ENCODE assay signal across 24 mouse cellular contexts in the genomic region with DNA sequence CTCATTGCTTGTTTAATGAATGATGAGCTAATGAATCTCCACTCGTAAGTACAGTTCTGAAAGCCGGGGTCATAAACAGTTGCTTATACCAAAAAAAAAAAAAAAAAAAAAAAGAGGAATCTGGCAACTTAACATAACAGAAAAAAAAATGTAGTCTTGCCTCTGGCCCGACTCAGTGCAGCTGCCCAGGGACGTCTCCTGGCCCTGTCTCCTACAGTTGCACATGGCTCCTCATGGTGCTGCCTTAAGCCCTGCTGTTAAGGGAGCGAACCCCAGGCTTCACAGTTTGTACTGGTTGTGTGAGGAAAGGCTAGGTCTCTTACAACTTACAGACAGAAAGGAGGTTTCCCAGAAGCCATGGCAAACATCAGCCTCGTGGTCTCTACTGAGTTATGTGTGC. TPM values are rescaled to one million over a fixed set of nuclear protein-coding genes. Genes with fewer than 3 reads are reported as not detected.
"Had no signal": no experiment of that assay in that cellular context is flagged by ENCODE, and none has a peak within 500 bp of the region (broad histone marks: within the 10 kb centered on the region; RNA-seq: fewer than 3 reads in every experiment).

No protein-coding gene starts in this region.

- H3K9me3 ChIP-seq: heart, embryonic 15.5 days; intestine, embryonic 15.5 days; liver, embryonic 13.5 days had no signal

- DNase-seq: gastrocnemius, adult 2 months; gastrocnemius, postnatal 10 days; gastrocnemius, postnatal 25 days; heart, adult 2 months; heart, postnatal 14 days; heart, postnatal 36 days; kidney, adult 18-20 months; kidney, adult 8-10 months; kidney, postnatal 10 days; kidney, postnatal 36 days; liver; liver, embryonic 13.5 days had no signal

- H3K27me3 ChIP-seq: heart, embryonic 13.5 days; heart, embryonic 15.5 days; hindbrain, embryonic 12.5 days; intestine, embryonic 15.5 days; limb, embryonic 13.5 days; liver, embryonic 13.5 days had no signal

- H3K9ac ChIP-seq: heart, embryonic 13.5 days; heart, embryonic 15.5 days; hindbrain, embryonic 12.5 days; hindbrain, embryonic 14.5 days; intestine, embryonic 15.5 days; limb, embryonic 13.5 days; liver, embryonic 13.5 days had no signal

- H3K4me3 ChIP-seq: gastrocnemius, adult 2 months; heart, adult 2 months; heart, embryonic 13.5 days; heart, embryonic 15.5 days; hindbrain, embryonic 10.5 days; hindbrain, embryonic 12.5 days; intestine, embryonic 15.5 days; left cerebral cortex, adult 2 months; limb, embryonic 13.5 days; liver, embryonic 13.5 days had no signal

- H3K4me1 ChIP-seq: heart, embryonic 13.5 days; heart, embryonic 15.5 days had no signal

- H3K27ac ChIP-seq: gastrocnemius, adult 2 months; heart, adult 2 months; heart, embryonic 13.5 days; heart, embryonic 15.5 days; hindbrain, embryonic 10.5 days; hindbrain, embryonic 12.5 days; hindbrain, embryonic 14.5 days; intestine, embryonic 15.5 days; left cerebral cortex, adult 2 months; limb, embryonic 13.5 days; liver, embryonic 13.5 days had no signal

- ATAC-seq: hindbrain, embryonic 16.5 days; inflammation-experienced regulatory T-cells, adult 6 months; intestine, embryonic 15.5 days; intestine, postnatal 0 days had no signal

- H3K4me2 ChIP-seq: heart, embryonic 13.5 days; heart, embryonic 15.5 days; hindbrain, embryonic 12.5 days; hindbrain, embryonic 14.5 days; intestine, embryonic 15.5 days; limb, embryonic 13.5 days; liver, embryonic 11.5 days; liver, embryonic 13.5 days had no signal

- H3K36me3 ChIP-seq: intestine, embryonic 15.5 days had no signal

RNA-seq across cellular contexts. Expression of a gene that starts 31.3 kb away (rescaled TPM):
- polyA plus RNA-seq: inflammation-experienced regulatory T-cells, adult 6 months had no signal
